Mouse (Mus musculus): ENCODE measurements at regions not wholly inside any gene's neighbourhood (a gene's known extent, or its start where the extent isn't known, plus 50 kb on each side); places are given as distances from the start of the nearest gene placed in this dataset.

GRCm38 (mm10) chr9:31990456-31990855 is 77.2 kb upstream of the Barx2 start:
- TF ChIP-seq CTCF (IDR thresholded peaks at IDR 0.05; ENCODE audit: low read depth): no peak
- TF ChIP-seq EP300 (optimal IDR thresholded peaks at IDR 0.05): no peak
